Mouse (Mus musculus) myocyte (in vitro differentiated cells): ENCODE data around the gene Ascc1.

ENCODE experiments used
- MYOG ChIP-seq, 3 experiments: IDR thresholded peaks; one replicate each; pipeline ENCODE4 v1.6.1; 2011; ENCODE audit warnings: control low read depth in 2 of 3, low read depth in 2 of 3, mild to moderate bottlenecking in 2 of 3; ENCODE audit not compliant: insufficient read length in 2 of 3, control insufficient read depth in 1 of 3, insufficient read depth in 1 of 3
- POLR2A ChIP-seq: IDR thresholded peaks from one replicate; pipeline ENCODE4 v1.6.1; 2011; ENCODE audit warnings: low read depth, mild to moderate bottlenecking, control low read depth, moderate library complexity; ENCODE audit not compliant: insufficient read length
- POLR2AphosphoS2 ChIP-seq: IDR thresholded peaks from one replicate; pipeline ENCODE4 v1.6.1; 2011; ENCODE audit warnings: low read depth, control low read depth; ENCODE audit not compliant: insufficient read length
- TCF12 ChIP-seq: IDR thresholded peaks from one replicate; pipeline ENCODE4 v1.6.1; 2011; ENCODE audit warnings: mild to moderate bottlenecking, control low read depth; ENCODE audit not compliant: poor library complexity, insufficient read depth, severe bottlenecking
- USF1 ChIP-seq: IDR thresholded peaks from one replicate; pipeline ENCODE4 v1.6.1; 2011; ENCODE audit warnings: low read depth, mild to moderate bottlenecking, control low read depth, moderate library complexity

DNA sequence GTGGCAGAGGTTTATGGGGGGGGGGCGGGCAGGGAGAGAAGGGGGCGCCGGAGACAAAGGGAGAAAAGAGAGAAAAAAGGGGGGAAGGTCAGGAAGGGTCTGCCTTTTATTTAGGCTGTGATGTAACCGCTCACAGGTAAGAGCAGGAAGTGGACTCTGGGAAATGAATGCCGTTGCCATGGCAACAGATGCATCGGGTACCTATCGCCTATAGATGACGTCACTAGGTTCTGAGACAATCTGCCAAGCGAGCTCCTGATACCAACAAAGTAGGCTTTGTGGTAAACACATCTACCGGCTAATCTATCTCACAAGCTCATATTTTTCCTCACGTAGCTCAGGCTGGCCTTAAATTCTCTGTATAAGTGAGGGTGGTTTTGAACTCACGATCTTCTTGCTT is 43.1 kb upstream of the Ascc1 start:
- TF ChIP-seq POLR2A = no peak
- TF ChIP-seq MYOG (IDR thresholded peaks at IDR 0.05; ENCODE audit: control insufficient read depth in 1 of 3, insufficient read depth in 1 of 3, insufficient read length in 2 of 3, low read depth in 2 of 3) = no peak
- no peak for TF ChIP-seq POLR2AphosphoS2
- TF ChIP-seq USF1 = no peak
- no peak for TF ChIP-seq TCF12
